Mouse (Mus musculus) ES-E14 (cell line): ENCODE measurements around the gene Nufip2. TPM values are rescaled to one million over a fixed set of nuclear protein-coding genes. Genes with fewer than 3 reads are reported as not detected.
A peak's percentile ranks its signal among the peaks of the same experiment; 100 is the strongest.

Source experiments
- DNase-seq: peaks from one replicate; pipeline ENCODE4 v3.0.0-alpha.2; 2013; ENCODE audit warnings: low read depth, low spot score
- H3K27ac ChIP-seq: 2 replicates; pipeline ENCODE4 v1.5.1; 2012; ENCODE audit warnings: low read depth, mild to moderate bottlenecking, low read length, moderate library complexity, mixed read lengths; ENCODE audit not compliant: poor library complexity, insufficient read depth, severe bottlenecking
- H3K36me3 ChIP-seq: 2 replicates; pipeline ENCODE4 v1.6.1; 2012; ENCODE audit warnings: mild to moderate bottlenecking, low read length, moderate library complexity, mixed read lengths; ENCODE audit not compliant: control insufficient read depth, poor library complexity, insufficient read depth, severe bottlenecking
- H3K4me1 ChIP-seq, 2 experiments: fragments of 150-350 bp in 1 of 2; sonication (generic) in 1 of 2; 2 replicates each; pipeline ENCODE4 v1.6.1; 2012; ENCODE audit warnings: low read length in 2 of 2, mild to moderate bottlenecking in 1 of 2, mixed read lengths in 1 of 2; ENCODE audit not compliant: control insufficient read depth in 2 of 2, insufficient read depth in 2 of 2, poor library complexity in 1 of 2
- H3K4me3 ChIP-seq, 2 experiments: fragments of 150-350 bp in 1 of 2; sonication (generic) in 1 of 2; 2 replicates each; pipeline ENCODE4 v1.5.1; 2012; ENCODE audit warnings: low read length in 2 of 2, low read depth in 1 of 2, mild to moderate bottlenecking in 1 of 2, mixed read lengths in 1 of 2; ENCODE audit not compliant: insufficient read depth in 1 of 2, poor library complexity in 1 of 2, severe bottlenecking in 1 of 2
- H3K9ac ChIP-seq: 2 replicates; pipeline ENCODE4 v1.6.1; 2012; ENCODE audit warnings: low read depth, mild to moderate bottlenecking, low read length, mixed read lengths; ENCODE audit not compliant: poor library complexity, insufficient read depth, severe bottlenecking
- H3K9me3 ChIP-seq: fragments of 150-350 bp; sonication (generic); 2 replicates; pipeline ENCODE4 v1.6.1; 2012; ENCODE audit warnings: low read depth, mild to moderate bottlenecking, low read length; ENCODE audit not compliant: control insufficient read depth, insufficient read depth
- CHD2 ChIP-seq: IDR thresholded peaks from 2 replicates; pipeline ENCODE4 v1.6.1; 2014; ENCODE audit warnings: mild to moderate bottlenecking, low read depth, low read length, inconsistent platforms
- HCFC1 ChIP-seq: IDR thresholded peaks from 2 replicates; pipeline ENCODE4 v1.6.1; 2012; ENCODE audit warnings: low read length, inconsistent platforms, borderline replicate concordance; ENCODE audit not compliant: insufficient read depth
- MAFK ChIP-seq: IDR thresholded peaks from 2 replicates; pipeline ENCODE4 v1.6.1; 2014; ENCODE audit warnings: mild to moderate bottlenecking, low read depth, low read length, inconsistent platforms; ENCODE audit not compliant: insufficient read depth
- ZC3H11A ChIP-seq: IDR thresholded peaks from 2 replicates; pipeline ENCODE4 v1.6.1; 2012; ENCODE audit warnings: low read depth, mild to moderate bottlenecking, inconsistent platforms, low read length, borderline replicate concordance
- ZNF384 ChIP-seq: IDR thresholded peaks from 2 replicates; pipeline ENCODE4 v1.6.1; 2012; ENCODE audit warnings: low read depth, low read length, inconsistent platforms
- in situ Hi-C, 2 experiments: fragments of 600-800 bp; cut with MboI; formaldehyde crosslinking; loops; one replicate each; pipeline ENCODE4 v1.15.1; 2025; ENCODE audit warnings: low sequenced_read_pairs in 2 of 2, inconsistent platforms in 1 of 2; ENCODE audit not compliant: unreplicated experiment in 2 of 2
- total RNA-seq: library from RNA; depleted of rRNA; stranded (reverse); fragments of 300-350 nt; gene quantifications from 2 replicates; pipeline ENCODE4 v1.2.3, GENCODE M21; 2012; rRNA removed

Gene Nufip2
- 153 and 165 TPM in 2 replicates for total RNA-seq

DNA sequence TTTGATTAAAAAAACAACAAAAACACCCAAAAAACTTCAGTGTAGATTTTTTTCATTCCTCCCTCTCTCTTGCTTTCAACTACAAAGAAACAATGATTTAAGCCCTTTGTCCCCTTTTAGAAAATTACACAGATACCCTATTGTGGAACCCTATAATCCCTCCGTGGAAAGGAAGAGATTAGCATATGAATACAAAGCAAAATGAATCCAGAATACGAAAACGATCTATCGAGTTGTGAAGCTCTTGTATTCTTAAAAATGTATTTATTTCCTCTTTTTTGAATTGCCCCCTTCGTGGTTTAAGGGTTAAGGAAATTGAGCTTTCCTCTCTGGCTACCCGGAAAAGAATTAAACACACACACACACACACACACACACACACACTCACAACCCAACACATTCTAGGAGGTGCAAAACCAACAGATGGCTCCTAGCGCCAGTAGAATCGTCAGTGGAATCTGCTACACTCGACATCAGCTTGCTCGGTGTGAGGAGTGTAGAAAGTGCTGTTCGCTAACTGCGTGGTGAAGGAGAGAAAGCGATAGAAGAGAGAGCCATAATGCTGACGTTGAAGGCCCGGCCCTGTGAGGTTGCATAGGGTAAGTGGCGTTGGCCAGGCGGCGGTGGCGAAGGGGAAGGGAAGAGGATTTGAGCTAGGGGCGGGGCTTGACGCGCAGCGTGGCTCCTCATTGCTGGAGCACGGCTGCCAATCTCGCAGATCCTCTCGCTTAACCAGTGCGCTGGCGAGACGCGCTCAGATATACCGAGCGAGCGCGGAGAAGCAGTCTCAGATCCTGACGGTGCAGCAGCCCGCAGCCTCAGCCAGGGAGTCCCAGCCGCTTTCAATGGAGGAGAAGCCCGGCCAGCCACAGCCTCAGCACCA, at the start of gene Nufip2:
TSS of gene Nufip2 (plus strand) at position 773 of the 883 bp plus-strand sequence.
- Histone ChIP-seq H3K9ac (peak within 1 kb of the TSS; percentile 89), H3K9me3 (no peaks in the 10 kb centered on the region), H3K36me3 (peaks cover 4% of the 10 kb centered on the region), H3K4me1 (peaks cover 2 to 13% of the 10 kb centered on the region in 2 experiments), H3K4me3 (peak within 1 kb of the TSS; percentile 96 to 98), H3K27ac (peak within 1 kb of the TSS; percentile 95)
- DNase-seq = peak; percentile 97
- TF ChIP-seq HCFC1 (peak; percentile 73; the same call in 1 of the 2 replicates), MAFK (0 out of 2 replicates have a peak, but pooled peaks have one; percentile 3), ZNF384 (no peak), CHD2 (0 out of 2 replicates have a peak, but pooled peaks have one; percentile 55), ZC3H11A (peak; percentile 70; the same call in 1 of the 2 replicates)
- in situ Hi-C loops = no loop called here

DNA sequence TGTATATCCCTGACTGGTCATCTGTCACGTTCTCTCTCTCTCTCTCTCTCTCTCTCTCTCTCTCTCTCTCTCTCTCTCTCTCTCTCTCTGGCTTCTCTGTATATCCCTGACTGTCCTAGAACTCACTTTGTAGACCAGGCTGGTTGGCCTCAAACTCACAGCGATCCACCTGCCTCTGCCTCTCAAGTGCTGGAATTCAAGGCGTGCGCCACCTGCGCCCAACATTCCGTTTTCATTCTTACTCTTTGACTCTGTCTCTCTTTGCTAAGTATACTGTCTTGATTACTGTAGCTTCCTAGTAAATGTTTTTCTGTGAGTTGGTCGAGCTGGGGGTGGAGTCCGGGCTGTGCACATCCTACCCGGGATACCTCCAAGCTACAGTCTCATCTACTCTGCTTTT, 44.6 kb upstream of the Nufip2 start:
- Histone ChIP-seq H3K36me3 (no peaks in the 10 kb centered on the region), H3K4me1 (no peaks in the 10 kb centered on the region; a peak in 1 of 4 replicates), H3K9ac (no peak overlapping the region), H3K4me3 (no peak overlapping the region), H3K9me3 (no peaks in the 10 kb centered on the region), H3K27ac (no peak overlapping the region)
- DNase-seq = no peak
- TF ChIP-seq ZNF384 (no peak), ZC3H11A (no peak), CHD2 (no peak), HCFC1 (no peak), MAFK (no peak)
- in situ Hi-C loops = no loop called here

DNA sequence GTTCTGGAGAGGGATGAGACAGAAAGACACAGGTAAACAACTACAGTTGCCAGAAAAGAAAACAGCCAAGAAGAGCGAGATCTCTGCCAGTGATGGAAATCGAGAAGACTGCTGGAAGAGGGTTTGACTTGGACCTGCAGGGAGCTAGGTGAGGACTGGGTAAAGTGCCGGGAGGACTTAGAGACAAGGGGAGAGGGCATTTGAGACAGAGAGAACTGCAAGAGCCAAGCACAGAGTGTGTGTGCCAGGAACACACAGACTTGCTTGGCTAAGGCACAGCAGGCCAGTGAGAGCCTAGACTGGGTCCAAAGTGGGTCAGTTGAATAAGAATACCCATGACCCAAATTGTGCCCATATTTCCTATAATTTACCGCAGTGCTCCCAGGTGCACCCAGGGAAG, 40.5 kb upstream of the Nufip2 start:
- no peak overlapping the region for H3K27ac ChIP-seq

DNA sequence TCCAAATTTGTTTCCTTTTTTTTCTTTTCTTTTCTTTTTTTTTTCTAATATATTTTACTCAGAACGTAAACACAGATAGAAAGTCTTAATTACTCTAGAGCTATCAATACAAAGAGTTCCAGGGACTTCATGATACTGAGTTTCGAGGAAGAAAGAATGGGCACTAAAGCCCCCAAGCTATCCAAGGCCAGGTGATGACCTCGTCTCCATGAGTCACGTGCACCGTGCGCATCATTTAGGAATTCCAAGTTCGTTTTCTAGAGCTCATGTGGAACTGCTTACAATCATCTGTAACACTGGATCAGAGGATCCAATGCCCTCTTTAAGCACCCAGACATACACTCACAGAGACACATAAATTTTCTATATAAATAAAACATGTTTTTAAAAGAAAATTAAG, 37.1 kb upstream of the Nufip2 start:
- no peak for TF ChIP-seq ZNF384
- TF ChIP-seq MAFK = no peak
- no peak for TF ChIP-seq HCFC1
- TF ChIP-seq ZC3H11A = no peak
- TF ChIP-seq CHD2 = no peak

More for the DNA sequence above, 40.5 kb upstream of the Nufip2 start:
- TF ChIP-seq CHD2 = no peak
- TF ChIP-seq MAFK = no peak
- no peak for TF ChIP-seq ZC3H11A
- no peak for TF ChIP-seq ZNF384
- no peak for TF ChIP-seq HCFC1
- in situ Hi-C loops = no loop called here
- DNase-seq = no peak
- Histone ChIP-seq H3K36me3 (no peaks in the 10 kb centered on the region), H3K9me3 (no peaks in the 10 kb centered on the region), H3K4me1 (no peaks in the 10 kb centered on the region; a peak in 1 of 4 replicates), H3K4me3 (no peak overlapping the region), H3K9ac (no peak overlapping the region)

More for the DNA sequence above, 37.1 kb upstream of the Nufip2 start:
- no peak overlapping the region for H3K4me3 ChIP-seq
- no peaks in the 10 kb centered on the region for H3K9me3 ChIP-seq
- in situ Hi-C loops = no loop called here
- no peaks in the 10 kb centered on the region; a peak in 1 of 4 replicates for H3K4me1 ChIP-seq
- H3K9ac ChIP-seq = no peak overlapping the region
- H3K27ac ChIP-seq = no peak overlapping the region
- H3K36me3 ChIP-seq = no peaks in the 10 kb centered on the region
- DNase-seq = no peak
